Mouse (Mus musculus) liver, postnatal 0 days (tissue): Measurements from ENCODE around the gene Gm21304.
"Not testable (repeated sequence)": the region's sequence is repeated elsewhere in the genome, so short reads cannot be mapped to it uniquely, and the experiment has no call there.

Experiments used
- CTCF ChIP-seq: sonication (generic); IDR thresholded peaks from 2 replicates; pipeline ENCODE4 v1.5.1; 2016; ENCODE audit warnings: antibody characterized with exemption, low read depth
- EP300 ChIP-seq: IDR thresholded peaks from 2 replicates; pipeline ENCODE4 v1.6.1; 2016; ENCODE audit warnings: antibody characterized with exemption, low read depth, mild to moderate bottlenecking

GRCm38 (mm10) chr10:104142687-104143086 is 25.6 kb upstream of the Gm21304 start, which contains the start of gene Gm21293:
- TF ChIP-seq CTCF, EP300: not testable (repeated sequence)
